Mouse (Mus musculus) left cerebral cortex, adult 18-20 months (tissue): ENCODE data around the gene Tsga10. TPM values are rescaled to one million over a fixed set of nuclear protein-coding genes. Genes with fewer than 3 reads are reported as not detected.

Experiments used
- DNase-seq, 2 experiments: peaks; one replicate each; pipeline ENCODE4 v3.0.0; 2021 to 2022; ENCODE audit warnings: low spot score in 2 of 2, mixed read lengths in 1 of 2
- total RNA-seq, 2 experiments: library from RNA; stranded (reverse); gene quantifications; 2 replicates each; pipeline ENCODE4 v1.2.3; 2021

The Tsga10 gene
- total RNA-seq, 2 experiments from 2014 or later, result 17.8 to 19.3 TPM

- DNase-seq, result peak; percentile 99 to 100
Measured at GRCm38 (mm10) chr1:37864511-37865400, 1.5 kb downstream of the Tsga10 start.

GRCm38 (mm10) chr1:37850696-37851095 is 15.5 kb downstream of the Tsga10 start:
- DNase-seq, result peak in 1 of 2 experiments; percentile 12

DNA sequence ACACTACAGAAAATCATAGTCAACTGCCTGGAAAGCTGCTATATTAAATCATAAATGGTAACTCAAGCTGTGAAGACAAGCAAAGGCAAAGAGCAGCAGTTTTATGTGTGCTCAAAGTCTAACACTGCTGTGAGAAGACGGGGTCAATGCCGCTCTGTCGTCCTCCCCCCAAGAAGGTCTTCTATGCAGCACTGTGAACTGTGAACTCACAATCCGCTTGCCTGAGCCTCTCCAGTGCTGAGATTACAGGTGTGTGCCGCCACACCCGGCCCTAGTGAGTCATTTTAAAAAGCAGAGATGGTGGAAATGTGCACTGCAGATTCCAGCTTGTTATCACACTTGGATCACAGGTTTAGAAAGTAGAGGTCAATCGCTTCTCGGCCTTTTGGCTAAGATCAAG is 19.4 kb downstream of the Tsga10 start:
- DNase-seq, result no peak

DNA sequence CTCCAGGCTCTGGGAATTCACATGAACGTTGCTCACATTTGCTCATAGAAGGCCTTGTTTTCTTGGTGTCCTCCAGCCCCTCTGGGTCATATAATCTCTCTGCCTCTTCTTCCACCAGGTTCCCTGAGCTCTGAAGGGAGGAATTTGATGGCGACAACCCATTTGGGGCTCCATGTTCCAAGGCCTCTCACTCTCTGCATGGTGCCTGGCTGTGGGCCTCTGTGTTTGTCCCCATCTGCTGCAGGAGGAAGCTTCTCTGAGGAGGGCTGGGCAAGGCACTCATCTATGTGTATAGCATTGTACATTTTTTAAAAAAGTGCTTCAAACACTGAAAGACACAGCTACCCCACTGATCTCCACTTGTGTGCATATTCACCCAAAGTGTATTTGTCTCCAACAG is 34.5 kb downstream of the Tsga10 start:
- DNase-seq, result no peak

GRCm38 (mm10) chr1:37802291-37802690 is 63.9 kb downstream of the Tsga10 start:
- DNase-seq, result peak; percentile 16 to 26

GRCm38 (mm10) chr1:37800298-37800697 is 65.9 kb downstream of the Tsga10 start:
- DNase-seq, result no peak

GRCm38 (mm10) chr1:37799505-37799904 is 66.7 kb downstream of the Tsga10 start:
- no peak for DNase-seq

DNA sequence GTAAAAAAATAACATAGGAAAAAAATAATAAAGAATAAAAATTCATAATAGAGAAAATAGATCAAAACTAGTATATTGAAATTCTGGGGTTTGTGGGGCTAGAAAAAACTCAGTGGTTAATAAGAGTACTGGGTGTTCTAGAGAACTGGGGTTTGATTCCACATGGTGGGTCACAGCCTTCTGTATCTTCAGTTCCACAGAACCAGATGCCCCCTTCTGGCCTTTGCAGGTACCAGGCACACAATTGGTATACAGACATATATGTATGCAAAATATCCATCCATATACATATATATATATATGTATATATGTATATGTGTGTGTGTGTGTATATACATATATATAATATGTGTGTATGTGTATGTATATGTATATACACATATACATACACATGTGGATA is 106.8 kb downstream of the Tsga10 start:
- DNase-seq, result no peak

DNA sequence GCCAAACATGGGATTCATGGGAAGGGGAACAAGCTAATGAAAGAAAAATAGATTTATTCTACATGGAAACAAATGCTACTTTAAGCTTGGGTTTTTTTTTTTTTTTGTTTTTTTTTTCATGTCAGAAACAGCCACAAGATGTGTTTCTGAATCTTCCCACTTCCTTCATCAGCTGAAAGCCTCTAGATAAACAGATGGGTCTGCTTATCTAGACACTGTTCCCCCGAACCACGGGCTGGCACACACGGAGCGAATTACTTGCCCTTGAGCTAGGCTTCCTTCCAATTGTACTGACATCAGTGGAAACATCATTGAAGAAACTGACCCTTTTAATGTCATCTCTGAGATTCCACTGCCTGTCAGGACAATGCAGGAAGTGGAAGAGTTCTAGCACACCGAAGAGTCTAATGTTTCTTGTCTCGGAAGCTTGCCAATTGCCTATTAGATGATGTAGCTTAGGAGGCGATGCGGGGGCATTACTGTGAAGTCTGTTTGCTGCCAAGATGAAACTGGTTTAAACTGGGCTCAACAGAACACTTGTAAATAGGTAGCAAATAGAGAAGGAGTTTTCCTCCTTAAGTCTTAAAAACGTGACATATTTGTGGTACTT is 121.5 kb downstream of the Tsga10 start:
- DNase-seq, result no peak

DNA sequence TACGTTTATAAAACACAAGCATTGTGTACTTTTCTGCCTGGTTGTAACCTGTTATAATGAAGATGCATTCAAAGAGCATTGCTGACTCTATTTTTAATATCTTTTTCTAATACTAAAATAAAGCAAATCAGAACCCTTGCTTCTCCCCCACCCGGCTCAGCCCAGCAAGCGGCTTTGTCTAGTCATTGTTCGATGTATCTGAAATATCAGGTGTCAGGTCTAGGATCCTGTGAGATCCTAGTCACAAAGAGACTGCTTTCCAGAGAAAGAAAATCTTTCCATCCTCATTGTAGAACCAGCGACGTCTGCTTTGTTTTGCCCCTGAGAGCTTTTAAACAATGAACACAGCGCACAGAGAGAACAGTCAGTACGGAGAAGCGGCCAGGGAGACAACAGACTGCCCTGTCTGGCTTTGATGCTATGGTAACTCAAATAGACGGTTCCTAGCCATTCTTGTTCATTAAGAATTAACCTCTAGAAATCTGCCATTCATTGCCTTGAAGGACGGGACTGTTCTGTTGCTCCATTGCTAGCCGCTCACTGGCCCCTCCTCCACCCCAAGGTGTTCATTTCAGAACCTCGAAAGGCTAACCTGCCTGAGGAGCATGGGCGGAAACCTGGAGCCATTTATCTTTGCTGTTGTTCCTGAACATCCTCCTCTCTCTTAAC is 123.5 kb downstream of the Tsga10 start:
- DNase-seq, result no peak

GRCm38 (mm10) chr1:37742126-37742525 is 124.1 kb downstream of the Tsga10 start:
- no peak for DNase-seq

DNA sequence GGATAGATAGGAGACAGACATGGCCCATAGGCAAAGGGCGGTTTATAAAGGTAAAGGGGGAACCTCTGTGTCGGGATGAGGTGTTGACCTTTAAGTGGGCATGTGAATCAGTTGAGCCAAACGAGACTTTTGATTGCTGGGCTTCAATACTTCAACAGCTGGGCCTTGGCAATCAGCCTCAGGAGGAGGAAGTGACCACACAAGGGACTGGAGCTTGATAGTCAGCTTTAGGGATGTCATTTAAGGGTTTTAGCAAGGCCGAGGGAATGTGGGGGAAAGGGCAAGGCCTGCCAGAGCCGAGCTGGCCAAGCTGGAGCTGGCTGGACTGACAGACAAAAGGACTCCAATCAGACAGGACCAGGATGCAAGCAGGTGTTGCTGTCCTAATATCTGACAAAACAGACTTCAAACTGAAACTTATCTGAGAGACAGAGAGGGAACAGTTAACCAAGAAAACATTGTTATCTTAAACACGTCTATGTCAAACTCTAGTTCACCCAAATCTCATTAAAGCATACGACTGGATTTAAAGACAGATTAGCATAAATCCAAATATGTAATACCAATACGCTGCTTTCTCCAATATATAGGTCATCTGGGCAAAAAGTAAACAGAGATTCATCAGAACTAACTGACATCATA is 125.9 kb downstream of the Tsga10 start:
- no peak for DNase-seq

- no peak for DNase-seq
Measured at GRCm38 (mm10) chr1:37738895-37739294, 127.3 kb downstream of the Tsga10 start.

DNA sequence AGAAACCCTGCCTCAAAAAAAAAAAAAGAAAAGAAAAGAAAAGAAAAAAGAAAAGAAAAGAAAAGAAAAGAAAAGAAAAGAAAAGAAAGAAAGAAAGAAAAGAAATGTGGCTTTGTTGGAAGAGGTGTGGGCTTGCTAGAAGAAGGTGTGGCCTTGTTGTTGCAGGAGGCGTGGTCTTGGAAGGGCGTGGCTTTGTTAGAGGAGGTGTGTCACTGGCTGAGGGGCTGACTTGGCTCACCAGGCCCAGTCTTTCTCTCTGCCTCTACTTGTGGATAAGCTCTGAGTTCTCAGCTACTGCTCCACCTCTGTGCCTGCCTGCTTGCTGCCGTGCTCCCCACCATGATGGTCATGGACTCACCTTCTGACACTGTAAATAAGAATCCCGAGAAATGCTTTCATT is 129.2 kb downstream of the Tsga10 start:
- DNase-seq, result no peak

DNA sequence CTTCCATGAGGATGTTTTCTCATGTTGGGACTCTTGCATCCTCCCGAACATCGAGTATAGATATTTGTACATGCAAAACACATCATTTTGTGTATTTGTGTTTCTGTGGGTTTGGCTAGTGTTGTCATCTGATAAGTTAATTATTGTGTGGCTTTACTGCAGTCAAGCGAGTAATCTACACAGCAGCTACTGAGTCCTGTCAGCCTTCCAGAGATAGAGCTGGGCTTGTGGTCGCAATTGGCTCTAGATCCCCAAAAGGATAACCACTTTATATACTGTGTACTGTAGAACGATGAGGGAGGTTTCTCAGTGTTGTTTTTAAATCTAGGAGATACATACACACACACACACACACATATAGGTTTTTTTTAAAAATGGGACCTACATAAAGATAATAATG is 130.3 kb downstream of the Tsga10 start:
- no peak for DNase-seq

- no peak for DNase-seq
Measured at GRCm38 (mm10) chr1:37734841-37735240, 131.4 kb downstream of the Tsga10 start.

GRCm38 (mm10) chr1:37729353-37729752 is 136.9 kb downstream of the Tsga10 start:
- no peak for DNase-seq

DNA sequence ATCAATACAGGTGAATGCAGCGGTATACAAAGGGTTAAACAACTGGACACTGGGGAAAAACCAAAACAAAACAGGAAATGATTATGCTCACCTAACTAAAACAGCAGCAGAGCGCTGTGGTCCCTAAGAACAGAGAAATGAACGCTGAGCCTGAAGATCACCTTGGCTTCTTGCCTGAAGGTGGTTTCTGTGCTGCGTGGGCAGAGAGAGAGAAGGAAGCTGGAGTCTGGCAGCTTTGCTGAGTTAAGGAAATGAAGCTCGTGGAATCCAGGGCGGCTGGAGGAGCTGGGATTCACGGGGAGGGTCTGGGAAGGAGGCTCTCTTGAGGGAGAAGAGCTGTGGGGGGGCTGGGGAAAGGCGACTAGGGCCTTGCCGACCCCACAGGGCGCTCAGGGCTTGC is 138.2 kb downstream of the Tsga10 start:
- peak; percentile 63 to 68 for DNase-seq

DNA sequence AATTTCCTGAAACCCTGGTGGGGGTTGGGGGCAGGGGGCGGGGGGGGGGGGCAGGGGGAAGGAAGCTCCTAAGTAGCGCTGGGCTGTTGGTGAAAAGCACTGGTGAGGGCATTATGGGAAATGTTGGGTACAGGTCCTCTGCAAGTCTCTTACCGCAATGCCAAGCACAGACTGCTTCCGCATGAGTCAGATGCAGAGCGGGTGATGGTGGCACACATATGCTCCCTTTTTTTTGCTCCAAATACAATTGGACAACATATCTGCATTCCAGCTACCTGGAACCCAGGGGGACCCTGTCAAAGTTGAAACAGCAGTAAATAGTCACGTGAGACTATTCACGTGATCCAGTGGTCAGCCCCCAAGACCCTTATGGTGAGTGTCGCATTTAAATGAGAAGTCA is 139.0 kb downstream of the Tsga10 start:
- peak in 1 of 2 experiments; percentile 51 for DNase-seq

DNA sequence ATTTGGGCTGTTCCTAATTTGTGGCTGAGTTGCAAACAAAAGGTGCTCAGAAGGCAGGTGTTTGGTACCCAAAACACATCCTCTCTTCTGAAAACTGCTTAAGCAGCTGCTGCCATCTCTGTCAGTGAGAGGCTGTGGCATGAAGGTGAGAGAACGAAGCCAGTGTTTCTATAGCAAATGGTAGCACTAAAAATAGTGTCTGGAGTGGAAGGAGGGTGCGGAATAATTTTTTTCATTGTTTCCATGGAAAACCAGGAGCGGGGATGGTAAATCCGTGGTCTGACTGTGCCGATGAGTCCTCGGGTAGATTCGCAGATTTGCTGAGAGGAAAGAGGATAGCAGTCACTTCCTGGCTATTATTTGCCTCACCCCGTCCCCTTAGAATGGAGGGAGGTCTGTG is 139.8 kb downstream of the Tsga10 start:
- peak; percentile 28 to 42 for DNase-seq

DNA sequence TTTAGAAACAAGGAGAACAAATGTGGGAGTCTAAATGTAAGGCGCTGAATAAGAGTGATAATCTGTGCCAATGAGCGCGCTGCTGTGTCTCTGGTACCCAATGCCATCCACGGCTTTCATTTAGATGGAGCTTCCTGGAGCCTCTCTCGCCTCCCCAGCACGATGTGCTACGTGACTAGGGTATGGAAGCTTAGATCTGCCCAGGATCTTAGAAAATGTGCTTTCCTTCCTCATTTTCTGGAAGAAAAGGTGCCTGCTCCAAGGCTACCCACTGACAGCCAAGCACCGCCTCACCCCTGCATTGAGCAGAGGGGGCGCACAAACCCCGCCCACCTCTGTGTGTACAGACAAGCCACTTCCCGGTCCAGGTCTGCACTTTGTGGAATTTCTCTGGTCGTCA is 140.3 kb downstream of the Tsga10 start:
- peak; percentile 43 to 77 for DNase-seq

DNA sequence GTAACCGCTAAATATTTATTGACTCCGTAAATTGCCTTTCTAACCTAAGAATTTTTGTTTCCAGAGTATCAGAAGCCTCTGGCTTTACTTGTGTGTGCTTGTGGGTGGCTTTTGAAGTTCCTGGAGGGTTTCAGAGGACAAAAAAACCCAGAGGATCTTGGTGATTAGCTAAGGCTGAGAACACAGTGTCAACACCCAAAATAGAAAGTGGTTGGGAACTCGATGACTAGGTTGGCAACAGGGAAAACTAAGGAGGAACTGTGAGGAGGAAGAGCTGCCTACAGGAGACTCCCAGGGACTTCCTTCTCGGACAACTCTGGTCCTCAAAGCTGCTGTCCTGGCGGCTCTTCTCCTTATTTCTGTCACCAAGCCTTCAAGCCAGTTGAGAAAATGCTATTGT is 145.1 kb downstream of the Tsga10 start:
- no peak for DNase-seq
